Comparison of ENCODE assay signal across 30 mouse cellular contexts in genomic region chr13:53143076-53143475, GRCm38 (mm10).
DNase-seq lines count a peak whose midpoint lies in the region; ATAC-seq and TF ChIP-seq lines count a peak whose summit lies in the region.
"Had no signal": no experiment of that assay in that cellular context is flagged by ENCODE, and none has a peak within 500 bp of the region (broad histone marks: within the 10 kb centered on the region; RNA-seq: fewer than 3 reads in every experiment).

No protein-coding gene starts in this region.

- H3K9ac ChIP-seq in hindbrain, postnatal 0 days (replicated peaks; ENCODE audit: low read length) = no peak overlapping the region
- 0 out of 2 replicates have a peak overlapping the region, but pooled peaks have one; percentile 10 for H3K9ac ChIP-seq in embryonic facial prominence, embryonic 12.5 days
- H3K9ac ChIP-seq in limb, embryonic 13.5 days = no peak overlapping the region
- H3K9ac ChIP-seq: forebrain, postnatal 0 days; heart, embryonic 13.5 days; liver, embryonic 14.5 days; midbrain, embryonic 13.5 days had no signal

- H3K4me3 ChIP-seq in hindbrain, embryonic 10.5 days = no peak overlapping the region; the same call in 1 of the 2 replicates
- no peak overlapping the region for H3K4me3 ChIP-seq in hindbrain, postnatal 0 days (ENCODE audit: low read length)
- no peak overlapping the region for H3K4me3 ChIP-seq in embryonic facial prominence, embryonic 12.5 days
- H3K4me3 ChIP-seq in limb, embryonic 13.5 days = no peak overlapping the region
- H3K4me3 ChIP-seq: heart, embryonic 13.5 days; midbrain, embryonic 13.5 days had no signal

- no peaks in the 10 kb centered on the region for H3K27me3 ChIP-seq in hindbrain, embryonic 10.5 days (ENCODE audit: insufficient read depth, poor library complexity, severe bottlenecking)
- H3K27me3 ChIP-seq in hindbrain, postnatal 0 days (ENCODE audit: insufficient read depth, low read length) = no peaks in the 10 kb centered on the region
- no peaks in the 10 kb centered on the region for H3K27me3 ChIP-seq in embryonic facial prominence, embryonic 12.5 days
- no peaks in the 10 kb centered on the region for H3K27me3 ChIP-seq in limb, embryonic 13.5 days
- H3K27me3 ChIP-seq: heart, embryonic 13.5 days; midbrain, embryonic 13.5 days had no signal

- peak overlapping the region; percentile 62 for H3K27ac ChIP-seq in hindbrain, embryonic 10.5 days
- no peak overlapping the region for H3K27ac ChIP-seq in hindbrain, postnatal 0 days
- no peak overlapping the region for H3K27ac ChIP-seq in embryonic facial prominence, embryonic 12.5 days
- peak overlapping the region; percentile 48; the same call in 1 of the 2 replicates for H3K27ac ChIP-seq in limb, embryonic 13.5 days
- H3K27ac ChIP-seq: heart, embryonic 13.5 days; liver, embryonic 14.5 days; midbrain, embryonic 13.5 days; stomach, postnatal 0 days had no signal

- no peak overlapping the region for H3K4me2 ChIP-seq in hindbrain, postnatal 0 days (ENCODE audit: low read depth, low read length)
- H3K4me2 ChIP-seq in embryonic facial prominence, embryonic 12.5 days (replicated peaks) = no peak overlapping the region
- H3K4me2 ChIP-seq in limb, embryonic 13.5 days (replicated peaks) = no peak overlapping the region; the same call in 1 of the 2 replicates
- H3K4me2 ChIP-seq: heart, embryonic 13.5 days; midbrain, embryonic 13.5 days had no signal

- H3K36me3 ChIP-seq in hindbrain, embryonic 10.5 days = peaks cover 9% of the 10 kb centered on the region; the same call in 1 of the 2 replicates
- H3K36me3 ChIP-seq in hindbrain, postnatal 0 days (ENCODE audit: insufficient read depth, low read length) = no peaks in the 10 kb centered on the region
- H3K36me3 ChIP-seq in embryonic facial prominence, embryonic 12.5 days = peaks cover 18% of the 10 kb centered on the region; the same call in 1 of the 2 replicates
- H3K36me3 ChIP-seq in limb, embryonic 13.5 days = peaks cover 19% of the 10 kb centered on the region
- H3K36me3 ChIP-seq: midbrain, embryonic 13.5 days had no signal

- no peak for ATAC-seq in hindbrain, postnatal 0 days
- no peak for ATAC-seq in embryonic facial prominence, embryonic 12.5 days (ENCODE audit: insufficient number of reproducible peaks, insufficient read depth, low FRiP score, low TSS enrichment)
- no peak for ATAC-seq in limb, embryonic 13.5 days (ENCODE audit: low FRiP score, low read depth)
- ATAC-seq: forebrain, postnatal 0 days; intestine, embryonic 16.5 days; midbrain, embryonic 13.5 days; Patski had no signal

- H3K9me3 ChIP-seq in hindbrain, embryonic 10.5 days = peaks cover 8% of the 10 kb centered on the region; the same call in 1 of the 2 replicates
- H3K9me3 ChIP-seq in hindbrain, postnatal 0 days (ENCODE audit: low read length) = no peaks in the 10 kb centered on the region
- peaks cover 3% of the 10 kb centered on the region; the same call in 1 of the 2 replicates for H3K9me3 ChIP-seq in embryonic facial prominence, embryonic 12.5 days
- peaks cover 10% of the 10 kb centered on the region for H3K9me3 ChIP-seq in limb, embryonic 13.5 days
- H3K9me3 ChIP-seq: midbrain, embryonic 13.5 days had no signal

- DNase-seq in hindbrain, embryonic 10.5 days (ENCODE audit: low spot score) = peak; percentile 54
- no peak for DNase-seq in hindbrain, postnatal 0 days (ENCODE audit: low spot score)
- peak; percentile 74 for DNase-seq in embryo, embryonic 10.5 days (ENCODE audit: low spot score)
- DNase-seq in layer of hippocampus, adult 8-10 months (ENCODE audit: low spot score in 2 of 2) = no peak
- no peak for DNase-seq in lung, postnatal 25 days (ENCODE audit: low spot score)
- no peak for DNase-seq in right cerebral cortex, postnatal 25 days
- DNase-seq: cerebellum, adult 8-10 months; cerebellum, postnatal 36 days; forebrain, postnatal 0 days; gastrocnemius, postnatal 25 days; heart, adult 18-20 months; heart, postnatal 10 days; kidney, adult 9 months; kidney, postnatal 10 days; layer of hippocampus, adult 9-11 months; liver; lung, adult 2 months; lung, postnatal 10 days; right cerebral cortex, adult 18-20 months; right cerebral cortex, postnatal 4 days; thymus, adult 18-20 months; thymus, postnatal 36 days had no signal

- 2% methylated on average over 5 of the region's 5 CpGs for WGBS in hindbrain, embryonic 10.5 days
- 30% methylated on average over 5 of the region's 5 CpGs for WGBS in hindbrain, postnatal 0 days
- 13% methylated on average over 5 of the region's 5 CpGs for WGBS in embryonic facial prominence, embryonic 12.5 days
- 13% methylated on average over 5 of the region's 5 CpGs for WGBS in limb, embryonic 13.5 days

- H3K4me1 ChIP-seq in hindbrain, embryonic 10.5 days (replicated peaks) = peaks cover 48% of the 10 kb centered on the region
- no peaks in the 10 kb centered on the region for H3K4me1 ChIP-seq in hindbrain, postnatal 0 days (ENCODE audit: insufficient read depth, low read length)
- H3K4me1 ChIP-seq in embryonic facial prominence, embryonic 12.5 days = peaks cover 13% of the 10 kb centered on the region
- peaks cover 31% of the 10 kb centered on the region for H3K4me1 ChIP-seq in limb, embryonic 13.5 days

- TF ChIP-seq CTCF in hindbrain, postnatal 0 days (IDR thresholded peaks at IDR 0.05; ENCODE audit: low read depth) = no peak

Comparison
In these comparisons a context has a peak if more than half of its experiments do, and no peak if none do; other contexts are left out.
1. DNase-seq: peak in hindbrain, embryonic 10.5 days (single experiment) and embryo, embryonic 10.5 days (single experiment); none in hindbrain, postnatal 0 days (single experiment), layer of hippocampus, adult 8-10 months (0 of 2), lung, postnatal 25 days (single experiment) and right cerebral cortex, postnatal 25 days (single experiment).
2. H3K27ac ChIP-seq: peak in hindbrain, embryonic 10.5 days (single experiment) and limb, embryonic 13.5 days (single experiment); none in hindbrain, postnatal 0 days (single experiment) and embryonic facial prominence, embryonic 12.5 days (single experiment).